Mouse (Mus musculus) heart, postnatal 0 days (tissue): ENCODE results near the gene Jmjd1c.

ENCODE experiments used
- CTCF ChIP-seq: IDR thresholded peaks from 2 replicates; pipeline ENCODE4 v1.5.1; 2016; ENCODE audit warnings: antibody characterized with exemption, control low read depth, low read depth
- EP300 ChIP-seq: IDR thresholded peaks from 2 replicates; pipeline ENCODE4 v1.6.1; 2016; ENCODE audit warnings: antibody characterized with exemption, low read depth

GRCm38 (mm10) chr10:67187001-67187453, 91.1 kb downstream of the Jmjd1c start:
- TF ChIP-seq CTCF, result no peak
- no peak for TF ChIP-seq EP300
